Mouse (Mus musculus) small intestine, adult 2 months (tissue): ENCODE data around the gene Wdcp.

Experiments used
- CTCF ChIP-seq: fragments of 200-500 bp; IDR thresholded peaks from 2 replicates; pipeline ENCODE4 v1.5.1; 2012; ENCODE audit warnings: low read depth, mild to moderate bottlenecking, control low read depth, inconsistent platforms, low read length, moderate library complexity, mixed read lengths; ENCODE audit not compliant: insufficient replicate concordance, insufficient read length; ENCODE audit errors: extremely low read depth
- POLR2A ChIP-seq: fragments of 200-500 bp; IDR thresholded peaks from 2 replicates; pipeline ENCODE4 v1.6.1; 2012; ENCODE audit warnings: low read depth, mild to moderate bottlenecking, control low read depth, inconsistent platforms, low read length, moderate library complexity

DNA sequence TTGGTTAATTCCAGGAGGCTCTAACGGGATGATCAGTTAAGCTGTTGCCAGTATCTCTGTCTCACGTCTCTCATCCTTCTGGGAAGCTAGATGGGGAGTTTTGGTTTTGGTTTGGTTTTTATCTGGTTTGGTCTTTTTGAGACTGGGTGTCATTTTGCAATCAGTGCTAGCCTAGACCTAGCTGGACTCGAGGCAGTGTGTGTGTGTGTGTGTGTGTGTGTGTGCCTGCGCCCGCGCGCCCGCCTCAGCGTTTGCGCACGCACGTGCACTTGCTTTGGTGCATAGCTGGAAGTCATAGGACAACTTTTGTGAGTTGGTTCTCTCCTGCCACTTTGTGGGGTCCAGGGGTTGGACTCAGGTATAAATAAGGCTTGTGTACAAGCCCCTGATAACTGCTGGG is 638 bp downstream of the Wdcp start:
- TF ChIP-seq CTCF (no peak), POLR2A (no peak)
